Mouse (Mus musculus): Measurements from ENCODE around the gene Dpp7. TPM values are rescaled to one million over a fixed set of nuclear protein-coding genes. Genes with fewer than 3 reads are reported as not detected.

Gene Dpp7
- polyA plus RNA-seq, 1 experiment, result 24.4 TPM

GRCm38 (mm10) chr2:25328440-25328839, 27.7 kb downstream of the Dpp7 start:
- no peak overlapping the region for H3K4me3 ChIP-seq (ENCODE audit: low read depth, low read length)
- TF ChIP-seq POLR2A (IDR thresholded peaks at IDR 0.05; ENCODE audit: low read depth, low read length) (no peak), CTCF (IDR thresholded peaks at IDR 0.05; ENCODE audit: extremely low read depth, insufficient read length, insufficient replicate concordance, low read depth, low read length) (peak; percentile 57; the same call in 1 of the 2 replicates)
- H3K27me3 ChIP-seq (ENCODE audit: control insufficient read depth, insufficient read depth, low read length), result no peaks in the 10 kb centered on the region
- no peaks in the 10 kb centered on the region for H3K36me3 ChIP-seq (ENCODE audit: control insufficient read depth, insufficient read depth, low read length)
- no peak overlapping the region for H3K27ac ChIP-seq (ENCODE audit: insufficient read depth, low read depth, low read length)
- 36% methylated on average over 7 of the region's 7 CpGs for WGBS
- peaks cover 6% of the 10 kb centered on the region; the same call in 1 of the 2 replicates for H3K4me1 ChIP-seq (ENCODE audit: control insufficient read depth, insufficient read depth, insufficient read length, low read length)

GRCm38 (mm10) chr2:25326036-25326435, 30.1 kb downstream of the Dpp7 start:
- Histone ChIP-seq H3K4me1 (ENCODE audit: control insufficient read depth, insufficient read depth, insufficient read length, low read length) (no peaks in the 10 kb centered on the region), H3K36me3 (ENCODE audit: control insufficient read depth, insufficient read depth, low read length) (no peaks in the 10 kb centered on the region), H3K27me3 (ENCODE audit: control insufficient read depth, insufficient read depth, low read length) (no peaks in the 10 kb centered on the region), H3K4me3 (ENCODE audit: low read depth, low read length) (no peak overlapping the region), H3K27ac (ENCODE audit: insufficient read depth, low read depth, low read length) (no peak overlapping the region)
- 73% methylated on average over 2 of the region's 2 CpGs for WGBS
- TF ChIP-seq POLR2A (IDR thresholded peaks at IDR 0.05; ENCODE audit: low read depth, low read length), result no peak
- TF ChIP-seq CTCF (IDR thresholded peaks at IDR 0.05; ENCODE audit: extremely low read depth, insufficient read length, insufficient replicate concordance, low read depth, low read length), result no peak

DNA sequence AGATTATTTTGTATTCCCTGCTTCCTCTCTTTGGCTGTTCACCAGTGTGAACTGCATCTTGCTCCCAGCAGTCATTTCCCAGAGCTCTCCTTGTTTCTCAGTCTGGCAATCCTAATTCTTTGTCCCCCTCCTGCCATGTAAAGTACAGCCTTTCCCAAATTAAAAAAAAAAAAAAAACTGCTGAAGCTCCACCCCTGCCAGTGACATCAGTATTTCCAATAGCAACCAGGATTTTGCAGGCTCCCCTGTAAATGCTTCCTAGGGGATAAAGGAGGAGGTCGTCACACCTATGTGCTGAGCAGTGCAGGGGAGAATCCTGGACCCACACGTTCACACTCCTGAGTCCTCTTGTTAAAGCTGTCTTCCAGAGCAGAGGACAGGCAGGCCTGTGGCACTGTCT, 36.1 kb downstream of the Dpp7 start:
- Histone ChIP-seq H3K4me3 (ENCODE audit: low read depth, low read length) (no peak overlapping the region), H3K27ac (ENCODE audit: insufficient read depth, low read depth, low read length) (no peak overlapping the region), H3K36me3 (ENCODE audit: control insufficient read depth, insufficient read depth, low read length) (no peaks in the 10 kb centered on the region), H3K27me3 (ENCODE audit: control insufficient read depth, insufficient read depth, low read length) (peaks cover 8% of the 10 kb centered on the region; the same call in 1 of the 2 replicates), H3K4me1 (ENCODE audit: control insufficient read depth, insufficient read depth, insufficient read length, low read length) (peaks cover 5% of the 10 kb centered on the region; the same call in 1 of the 2 replicates)
- TF ChIP-seq POLR2A (IDR thresholded peaks at IDR 0.05; ENCODE audit: low read depth, low read length) (no peak), CTCF (IDR thresholded peaks at IDR 0.05; ENCODE audit: extremely low read depth, insufficient read length, insufficient replicate concordance, low read depth, low read length) (no peak)
- WGBS, result 29% methylated on average over 2 of the region's 2 CpGs

DNA sequence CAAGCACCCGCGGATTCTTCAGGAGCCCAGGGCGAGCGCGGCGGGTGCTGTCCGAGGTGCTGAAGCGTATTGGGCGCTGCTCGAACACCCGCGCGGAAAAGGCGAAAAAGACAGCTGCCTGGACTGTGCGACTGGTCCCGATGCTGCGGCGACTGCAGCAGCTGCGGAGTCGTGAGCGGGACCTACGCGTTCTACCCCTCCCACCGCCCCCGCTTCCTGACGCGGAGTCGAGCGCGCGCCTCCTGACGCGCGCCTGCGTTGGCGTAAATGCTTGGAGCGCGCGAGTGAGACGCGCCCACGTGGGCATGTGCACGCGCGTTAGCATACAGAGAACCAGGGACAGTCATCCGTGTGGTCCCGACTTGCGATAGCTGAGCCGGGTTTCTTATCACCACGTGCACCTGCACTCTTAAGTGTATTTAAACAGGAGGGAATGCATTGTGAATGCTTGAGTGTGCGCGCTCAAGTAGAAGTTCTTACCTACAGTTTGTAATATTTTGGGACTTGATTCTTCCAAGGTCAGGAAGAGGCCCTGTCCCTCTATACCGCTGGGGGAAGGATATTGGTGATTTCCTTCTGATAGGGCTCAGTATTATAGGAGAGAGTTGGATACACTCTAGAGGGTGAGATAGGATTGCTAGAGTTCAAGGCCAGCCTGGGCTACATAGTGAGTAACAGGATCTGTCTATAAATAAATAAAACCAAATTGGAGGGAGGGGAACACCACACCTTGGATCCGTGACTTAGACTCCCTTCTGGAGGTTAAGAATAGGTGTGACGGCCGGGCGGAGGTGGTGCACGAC, 37.0 kb downstream of the Dpp7 start, which contains the start of gene Grin1:
Gene Grin1, minus strand, starts transcription at position 217 of the 803 bp plus-strand sequence.
- H3K4me1 ChIP-seq (ENCODE audit: control insufficient read depth, insufficient read depth, insufficient read length, low read length), result peaks cover 5% of the 10 kb centered on the region; the same call in 1 of the 2 replicates
- no peaks in the 10 kb centered on the region for H3K36me3 ChIP-seq (ENCODE audit: control insufficient read depth, insufficient read depth, low read length)
- peaks cover 8% of the 10 kb centered on the region; the same call in 1 of the 2 replicates for H3K27me3 ChIP-seq (ENCODE audit: control insufficient read depth, insufficient read depth, low read length)
- 9% methylated on average over 58 of the region's 58 CpGs for WGBS
- H3K27ac ChIP-seq (ENCODE audit: insufficient read depth, low read depth, low read length), result no peak within 1 kb of the TSS
- TF ChIP-seq CTCF (IDR thresholded peaks at IDR 0.05; ENCODE audit: extremely low read depth, insufficient read length, insufficient replicate concordance, low read depth, low read length) (no peak), POLR2A (IDR thresholded peaks at IDR 0.05; ENCODE audit: low read depth, low read length) (no peak)
- peak within 1 kb of the TSS; percentile 34 for H3K4me3 ChIP-seq (ENCODE audit: low read depth, low read length)

- Histone ChIP-seq H3K36me3 (ENCODE audit: control insufficient read depth, insufficient read depth, low read length) (no peaks in the 10 kb centered on the region), H3K4me3 (ENCODE audit: low read depth, low read length) (peak overlapping the region; percentile 21; the same call in 1 of the 2 replicates)
Observed at GRCm38 (mm10) chr2:25318119-25318966, 37.8 kb downstream of the Dpp7 start.

GRCm38 (mm10) chr2:25311491-25311891, 44.7 kb downstream of the Dpp7 start:
- H3K27ac ChIP-seq (ENCODE audit: insufficient read depth, low read depth, low read length), result no peak overlapping the region
- TF ChIP-seq CTCF (IDR thresholded peaks at IDR 0.05; ENCODE audit: extremely low read depth, insufficient read length, insufficient replicate concordance, low read depth, low read length) (no peak), POLR2A (IDR thresholded peaks at IDR 0.05; ENCODE audit: low read depth, low read length) (no peak)
- 4% methylated on average over 11 of the region's 11 CpGs for WGBS
- H3K36me3 ChIP-seq (ENCODE audit: control insufficient read depth, insufficient read depth, low read length), result no peaks in the 10 kb centered on the region
- H3K4me1 ChIP-seq (ENCODE audit: control insufficient read depth, insufficient read depth, insufficient read length, low read length), result peaks cover 2% of the 10 kb centered on the region; the same call in 1 of the 2 replicates
- 0 out of 2 replicates have a peak overlapping the region, but pooled peaks have one; percentile 33 for H3K4me3 ChIP-seq (ENCODE audit: low read depth, low read length)
- peaks cover 16% of the 10 kb centered on the region for H3K27me3 ChIP-seq (ENCODE audit: control insufficient read depth, insufficient read depth, low read length)

More at GRCm38 (mm10) chr2:25318119-25318966, 37.8 kb downstream of the Dpp7 start:
- no peak overlapping the region for H3K27ac ChIP-seq (ENCODE audit: insufficient read depth, low read depth, low read length)
- TF ChIP-seq CTCF (IDR thresholded peaks at IDR 0.05; ENCODE audit: extremely low read depth, insufficient read length, insufficient replicate concordance, low read depth, low read length), result no peak
- H3K4me1 ChIP-seq (ENCODE audit: control insufficient read depth, insufficient read depth, insufficient read length, low read length), result peaks cover 5% of the 10 kb centered on the region; the same call in 1 of the 2 replicates
- WGBS, result 5% methylated on average over 31 of the region's 31 CpGs
- H3K27me3 ChIP-seq (ENCODE audit: control insufficient read depth, insufficient read depth, low read length), result peaks cover 8% of the 10 kb centered on the region; the same call in 1 of the 2 replicates
